Mouse (Mus musculus) urinary bladder, postnatal 4 days (tissue): ENCODE measurements around the gene Itpr1.

ENCODE experiments used
- DNase-seq, 2 experiments: peaks; one replicate each; pipeline ENCODE4 v3.0.0; 2021 to 2022; ENCODE audit warnings: low spot score in 2 of 2

Gene Itpr1

GRCm38 (mm10) chr6:108239056-108239455, 26.2 kb downstream of the Itpr1 start:
- no peak for DNase-seq

- no peak for DNase-seq
Measured at GRCm38 (mm10) chr6:108240004-108240403, 27.1 kb downstream of the Itpr1 start.

- DNase-seq, result no peak
Measured at GRCm38 (mm10) chr6:108240754-108241153, 27.9 kb downstream of the Itpr1 start.

- no peak for DNase-seq
Measured at GRCm38 (mm10) chr6:108244571-108244970, 31.7 kb downstream of the Itpr1 start.

- DNase-seq, result no peak
Measured at GRCm38 (mm10) chr6:108246369-108247085, 33.6 kb downstream of the Itpr1 start.

GRCm38 (mm10) chr6:108247211-108247610, 34.3 kb downstream of the Itpr1 start:
- DNase-seq, result no peak

GRCm38 (mm10) chr6:108248519-108248918, 35.6 kb downstream of the Itpr1 start:
- no peak for DNase-seq

- no peak for DNase-seq
Measured at GRCm38 (mm10) chr6:108249031-108249917, 36.4 kb downstream of the Itpr1 start.

GRCm38 (mm10) chr6:108249918-108250225, 37.0 kb downstream of the Itpr1 start:
- no peak for DNase-seq

GRCm38 (mm10) chr6:108250416-108250815, 37.5 kb downstream of the Itpr1 start:
- no peak for DNase-seq

- DNase-seq, result no peak
Measured at GRCm38 (mm10) chr6:108252565-108253360, 39.9 kb downstream of the Itpr1 start.

GRCm38 (mm10) chr6:108254132-108255064, 41.5 kb downstream of the Itpr1 start:
- no peak for DNase-seq

GRCm38 (mm10) chr6:108255880-108256279, 43.0 kb downstream of the Itpr1 start:
- no peak for DNase-seq

GRCm38 (mm10) chr6:108257225-108257624, 44.3 kb downstream of the Itpr1 start:
- no peak for DNase-seq

GRCm38 (mm10) chr6:108258631-108259030, 45.7 kb downstream of the Itpr1 start:
- DNase-seq, result no peak

GRCm38 (mm10) chr6:108259671-108260070, 46.8 kb downstream of the Itpr1 start:
- DNase-seq, result no peak

GRCm38 (mm10) chr6:108261506-108261905, 48.6 kb downstream of the Itpr1 start:
- DNase-seq, result no peak

- DNase-seq, result no peak
Measured at GRCm38 (mm10) chr6:108264164-108264563, 51.3 kb downstream of the Itpr1 start.

- DNase-seq, result no peak
Measured at GRCm38 (mm10) chr6:108273451-108273850, 60.6 kb downstream of the Itpr1 start.

- peak in 1 of 2 experiments; percentile 47 for DNase-seq
Measured at GRCm38 (mm10) chr6:108274364-108275084, 61.6 kb downstream of the Itpr1 start.
